Mouse (Mus musculus) kidney, postnatal 0 days (tissue): ENCODE measurements around the gene Xylt1. TPM values are rescaled to one million over a fixed set of nuclear protein-coding genes. Genes with fewer than 3 reads are reported as not detected.

Experiments used
- ATAC-seq: fragments of 200-750 bp; cut with Nextera tagmentation; replicated peaks from 2 replicates; pipeline ENCODE4 v1.8.0; 2017; ENCODE audit warnings: low read depth, moderate number of reproducible peaks, moderate TSS enrichment, moderate library complexity; ENCODE audit not compliant: low FRiP score
- DNase-seq: peaks from one replicate; pipeline ENCODE4 v3.0.0-alpha.2; 2016; ENCODE audit warnings: low spot score
- H3K27ac ChIP-seq: fragments of 300-500 bp; sonication (generic); 2 replicates; pipeline ENCODE4 v1.5.1; 2014; ENCODE audit warnings: mild to moderate bottlenecking
- H3K27me3 ChIP-seq: fragments of 300-500 bp; sonication (generic); 2 replicates; pipeline ENCODE4 v1.6.1; 2014; ENCODE audit warnings: low read length, mixed read lengths; ENCODE audit not compliant: insufficient read depth
- H3K36me3 ChIP-seq: fragments of 300-500 bp; sonication (generic); 2 replicates; pipeline ENCODE4 v1.6.1; 2014; ENCODE audit warnings: low read length, mixed read lengths; ENCODE audit not compliant: insufficient read depth
- H3K4me1 ChIP-seq: fragments of 300-500 bp; sonication (generic); replicated peaks from 2 replicates; pipeline ENCODE4 v1.6.1; 2014; ENCODE audit warnings: antibody characterized with exemption, low read length, mixed read lengths; ENCODE audit not compliant: insufficient read depth
- H3K4me2 ChIP-seq: fragments of 300-500 bp; sonication (generic); 2 replicates; pipeline ENCODE4 v1.6.1; 2014; ENCODE audit warnings: mild to moderate bottlenecking, low read length, moderate library complexity, mixed read lengths
- H3K4me3 ChIP-seq: fragments of 300-500 bp; sonication (generic); replicated peaks from 2 replicates; pipeline ENCODE4 v1.5.1; 2014; ENCODE audit warnings: low read depth, low read length
- H3K9ac ChIP-seq: fragments of 300-500 bp; sonication (generic); 2 replicates; pipeline ENCODE4 v1.6.1; 2014; ENCODE audit warnings: low read depth, low read length
- H3K9me3 ChIP-seq: fragments of 300-500 bp; sonication (generic); replicated peaks from 2 replicates; pipeline ENCODE4 v1.6.1; 2016; ENCODE audit warnings: low read length, inconsistent platforms, mixed read lengths
- CTCF ChIP-seq: IDR thresholded peaks from 2 replicates; pipeline ENCODE4 v1.5.1; 2016; ENCODE audit warnings: antibody characterized with exemption, low read depth, mild to moderate bottlenecking, moderate library complexity
- WGBS: fragments of 180-500 bp; shearing (Covaris S2); extraction: QIAGEN DNeasy Blood & Tissue Kit; methylation state at CpG from one replicate; pipeline ENCODE4 v1.1.7; 2014; 5-methylcytosine and 5-hydroxymethylcytosine counted together
- polyA plus RNA-seq: library from polyadenylated mRNA; unstranded; fragments of >200 nt; fragmentation: Nextera tagmentation; extraction: Ambion mirVana; gene quantifications from 2 replicates; pipeline ENCODE4 v1.2.1, GENCODE M21; 2015

Xylt1 gene
- polyA plus RNA-seq, 1 experiment from 2014 or later = 1.7 TPM

GRCm38 (mm10) chr7:117436892-117437291, 56.1 kb downstream of the Xylt1 start:
- no peak overlapping the region for H3K4me2 ChIP-seq
- H3K36me3 ChIP-seq = no peaks in the 10 kb centered on the region
- no peak overlapping the region for H3K9ac ChIP-seq
- DNase-seq = no peak
- no peaks in the 10 kb centered on the region; the same call in 1 of the 2 replicates for H3K4me1 ChIP-seq
- WGBS = 72% methylated on average over 11 of the region's 11 CpGs
- no peak overlapping the region for H3K27ac ChIP-seq
- no peak for TF ChIP-seq CTCF
- no peaks in the 10 kb centered on the region for H3K27me3 ChIP-seq
- no peaks in the 10 kb centered on the region for H3K9me3 ChIP-seq
- no peak overlapping the region for H3K4me3 ChIP-seq
- ATAC-seq = no peak

- Histone ChIP-seq H3K9ac (no peak overlapping the region), H3K4me1 (no peaks in the 10 kb centered on the region), H3K9me3 (no peaks in the 10 kb centered on the region), H3K4me3 (no peak overlapping the region), H3K27me3 (no peaks in the 10 kb centered on the region), H3K36me3 (no peaks in the 10 kb centered on the region), H3K4me2 (no peak overlapping the region), H3K27ac (no peak overlapping the region)
- 85% methylated on average over 3 of the region's 3 CpGs for WGBS
- TF ChIP-seq CTCF = no peak
- ATAC-seq (no peak), DNase-seq (no peak)
Observed at GRCm38 (mm10) chr7:117440994-117441393, 60.2 kb downstream of the Xylt1 start.

GRCm38 (mm10) chr7:117442639-117443038, 61.9 kb downstream of the Xylt1 start:
- no peak overlapping the region for H3K9ac ChIP-seq

GRCm38 (mm10) chr7:117443215-117443614, 62.4 kb downstream of the Xylt1 start:
- DNase-seq (no peak), ATAC-seq (no peak)
- Histone ChIP-seq H3K4me3 (no peak overlapping the region), H3K9ac (no peak overlapping the region), H3K4me2 (no peak overlapping the region), H3K27ac (no peak overlapping the region), H3K9me3 (no peaks in the 10 kb centered on the region), H3K36me3 (no peaks in the 10 kb centered on the region), H3K27me3 (no peaks in the 10 kb centered on the region), H3K4me1 (no peaks in the 10 kb centered on the region)
- no peak for TF ChIP-seq CTCF
- 84% methylated on average over 7 of the region's 7 CpGs for WGBS

More at GRCm38 (mm10) chr7:117442639-117443038, 61.9 kb downstream of the Xylt1 start:
- Histone ChIP-seq H3K4me1 (no peaks in the 10 kb centered on the region), H3K27ac (no peak overlapping the region), H3K4me3 (no peak overlapping the region), H3K4me2 (no peak overlapping the region), H3K9me3 (no peaks in the 10 kb centered on the region), H3K36me3 (no peaks in the 10 kb centered on the region), H3K27me3 (no peaks in the 10 kb centered on the region)
- no peak for TF ChIP-seq CTCF
- DNase-seq (no peak), ATAC-seq (no peak)
- 84% methylated on average over 2 of the region's 2 CpGs for WGBS

- no peak for DNase-seq
- TF ChIP-seq CTCF = no peak
- Histone ChIP-seq H3K4me3 (no peak overlapping the region), H3K36me3 (no peaks in the 10 kb centered on the region), H3K4me2 (no peak overlapping the region), H3K9ac (no peak overlapping the region), H3K9me3 (no peaks in the 10 kb centered on the region), H3K27me3 (no peaks in the 10 kb centered on the region), H3K27ac (no peak overlapping the region), H3K4me1 (no peaks in the 10 kb centered on the region)
- 58% methylated on average over 3 of the region's 3 CpGs for WGBS
- ATAC-seq = no peak
Observed at GRCm38 (mm10) chr7:117445471-117445870, 64.7 kb downstream of the Xylt1 start.

GRCm38 (mm10) chr7:117449605-117450004, 68.8 kb downstream of the Xylt1 start:
- no peak overlapping the region for H3K4me3 ChIP-seq
- H3K9ac ChIP-seq = no peak overlapping the region
- no peaks in the 10 kb centered on the region for H3K36me3 ChIP-seq
- peaks cover 5% of the 10 kb centered on the region; the same call in 1 of the 2 replicates for H3K4me1 ChIP-seq
- DNase-seq = no peak
- no peak overlapping the region for H3K4me2 ChIP-seq
- TF ChIP-seq CTCF = no peak
- 96% methylated on average over 5 of the region's 5 CpGs for WGBS
- H3K27me3 ChIP-seq = no peaks in the 10 kb centered on the region
- no peak for ATAC-seq
- H3K9me3 ChIP-seq = no peaks in the 10 kb centered on the region
- H3K27ac ChIP-seq = no peak overlapping the region

- Histone ChIP-seq H3K36me3 (no peaks in the 10 kb centered on the region), H3K27ac (no peak overlapping the region), H3K27me3 (no peaks in the 10 kb centered on the region), H3K4me1 (peaks cover 5% of the 10 kb centered on the region; the same call in 1 of the 2 replicates), H3K9ac (no peak overlapping the region), H3K4me2 (no peak overlapping the region), H3K4me3 (no peak overlapping the region), H3K9me3 (no peaks in the 10 kb centered on the region)
- no peak for DNase-seq
- no peak for TF ChIP-seq CTCF
- ATAC-seq = no peak
Observed at GRCm38 (mm10) chr7:117451212-117451611, 70.4 kb downstream of the Xylt1 start.
